Mouse (Mus musculus): Measurements from ENCODE around the gene Cebpzos. TPM values are rescaled to one million over a fixed set of nuclear protein-coding genes. Genes with fewer than 3 reads are reported as not detected.

Cebpzos gene
- polyA plus RNA-seq, 1 experiment from 2014 or later, result 146 TPM

GRCm38 (mm10) chr17:78935857-78936256, 19.6 kb downstream of the Cebpzos start:
- no peak for TF ChIP-seq CTCF (IDR thresholded peaks at IDR 0.05; ENCODE audit: low read depth)
- peak overlapping the region; percentile 79 for H3K9ac ChIP-seq (ENCODE audit: low read depth, low read length)
- no peaks in the 10 kb centered on the region for H3K9me3 ChIP-seq (replicated peaks; ENCODE audit: low read length)
- peaks cover 37% of the 10 kb centered on the region for H3K36me3 ChIP-seq (ENCODE audit: insufficient read depth, low read length)
- 77% methylated on average over 2 of the region's 2 CpGs for WGBS
- no peak overlapping the region for H3K27ac ChIP-seq
- peaks cover 11% of the 10 kb centered on the region; the same call in 1 of the 2 replicates for H3K4me1 ChIP-seq (replicated peaks; ENCODE audit: insufficient read depth, low read length)
- no peak for DNase-seq (ENCODE audit: low spot score)
- H3K4me2 ChIP-seq (ENCODE audit: low read length), result peak overlapping the region; percentile 81
- no peak for ATAC-seq (replicated peaks; ENCODE audit: low FRiP score, low read depth)
- peak overlapping the region; percentile 89 for H3K4me3 ChIP-seq (replicated peaks; ENCODE audit: low read depth, low read length)
- H3K27me3 ChIP-seq (ENCODE audit: insufficient read depth, low read length), result no peaks in the 10 kb centered on the region

GRCm38 (mm10) chr17:78936466-78937228, 20.3 kb downstream of the Cebpzos start, which contains the start of the genes Cebpz and Ndufaf7:
Gene Cebpz, minus strand, starts transcription at chr17:78937066.
Gene Ndufaf7, plus strand, starts transcription at chr17:78937136.
- Histone ChIP-seq H3K9ac (ENCODE audit: low read depth, low read length) (peak within 1 kb of the TSS; percentile 79), H3K4me3 (replicated peaks; ENCODE audit: low read depth, low read length) (peak within 1 kb of the TSS; percentile 89), H3K36me3 (ENCODE audit: insufficient read depth, low read length) (peaks cover 31% of the 10 kb centered on the region), H3K27me3 (ENCODE audit: insufficient read depth, low read length) (no peaks in the 10 kb centered on the region), H3K27ac (peak within 1 kb of the TSS; percentile 60; the same call in 1 of the 2 replicates), H3K4me2 (ENCODE audit: low read length) (peak within 1 kb of the TSS; percentile 81), H3K4me1 (replicated peaks; ENCODE audit: insufficient read depth, low read length) (peaks cover 11% of the 10 kb centered on the region; the same call in 1 of the 2 replicates), H3K9me3 (replicated peaks; ENCODE audit: low read length) (no peaks in the 10 kb centered on the region)
- peak; percentile 99 for ATAC-seq (replicated peaks; ENCODE audit: low FRiP score, low read depth)
- WGBS, result under 1% methylated on average over 45 of the region's 45 CpGs
- no peak for TF ChIP-seq CTCF (IDR thresholded peaks at IDR 0.05; ENCODE audit: low read depth)
- DNase-seq (ENCODE audit: low spot score), result peak; percentile 97

- Histone ChIP-seq H3K9ac (ENCODE audit: low read depth, low read length) (peak overlapping the region; percentile 79), H3K36me3 (ENCODE audit: insufficient read depth, low read length) (peaks cover 28% of the 10 kb centered on the region), H3K27ac (no peak overlapping the region; the same call in 1 of the 2 replicates), H3K4me3 (replicated peaks; ENCODE audit: low read depth, low read length) (peak overlapping the region; percentile 89), H3K27me3 (ENCODE audit: insufficient read depth, low read length) (no peaks in the 10 kb centered on the region), H3K4me1 (replicated peaks; ENCODE audit: insufficient read depth, low read length) (peaks cover 11% of the 10 kb centered on the region; the same call in 1 of the 2 replicates), H3K9me3 (replicated peaks; ENCODE audit: low read length) (no peaks in the 10 kb centered on the region), H3K4me2 (ENCODE audit: low read length) (peak overlapping the region; percentile 81)
- whole genome bisulfite sequencing, result 10% methylated on average over 26 of the region's 26 CpGs
- DNase-seq (ENCODE audit: low spot score), result no peak
- no peak for TF ChIP-seq CTCF (IDR thresholded peaks at IDR 0.05; ENCODE audit: low read depth)
- 0 out of 2 replicates have a peak, but pooled peaks have one; percentile 1 for ATAC-seq (replicated peaks; ENCODE audit: low FRiP score, low read depth)
These were observed 21.0 kb downstream of the Cebpzos start for GRCm38 (mm10) chr17:78937229-78937853.

- ATAC-seq (replicated peaks; ENCODE audit: low FRiP score, low read depth) (no peak), DNase-seq (ENCODE audit: low spot score) (no peak)
- Histone ChIP-seq H3K4me3 (replicated peaks; ENCODE audit: low read depth, low read length) (no peak overlapping the region), H3K4me1 (replicated peaks; ENCODE audit: insufficient read depth, low read length) (0 out of 2 replicates have a peak, but pooled peaks cover 7% of the 10 kb centered on the region), H3K36me3 (ENCODE audit: insufficient read depth, low read length) (peaks cover 17% of the 10 kb centered on the region; the same call in 1 of the 2 replicates), H3K4me2 (ENCODE audit: low read length) (no peak overlapping the region), H3K27me3 (ENCODE audit: insufficient read depth, low read length) (no peaks in the 10 kb centered on the region), H3K9me3 (replicated peaks; ENCODE audit: low read length) (no peaks in the 10 kb centered on the region), H3K27ac (no peak overlapping the region), H3K9ac (ENCODE audit: low read depth, low read length) (no peak overlapping the region)
- 91% methylated on average over 4 of the region's 4 CpGs for WGBS
- no peak for TF ChIP-seq CTCF (IDR thresholded peaks at IDR 0.05; ENCODE audit: low read depth)
These were observed 22.6 kb downstream of the Cebpzos start for GRCm38 (mm10) chr17:78938927-78939326.

GRCm38 (mm10) chr17:78942579-78942978, 26.3 kb downstream of the Cebpzos start:
- 32% methylated on average over 11 of the region's 11 CpGs for WGBS
- peaks cover 9% of the 10 kb centered on the region; the same call in 1 of the 2 replicates for H3K36me3 ChIP-seq (ENCODE audit: insufficient read depth, low read length)
- no peak overlapping the region for H3K27ac ChIP-seq
- no peaks in the 10 kb centered on the region for H3K27me3 ChIP-seq (ENCODE audit: insufficient read depth, low read length)
- H3K4me2 ChIP-seq (ENCODE audit: low read length), result no peak overlapping the region
- H3K4me3 ChIP-seq (replicated peaks; ENCODE audit: low read depth, low read length), result no peak overlapping the region
- TF ChIP-seq CTCF (IDR thresholded peaks at IDR 0.05; ENCODE audit: low read depth), result no peak
- DNase-seq (ENCODE audit: low spot score) (no peak), ATAC-seq (replicated peaks; ENCODE audit: low FRiP score, low read depth) (no peak)
- H3K9ac ChIP-seq (ENCODE audit: low read depth, low read length), result no peak overlapping the region
- no peaks in the 10 kb centered on the region for H3K9me3 ChIP-seq (replicated peaks; ENCODE audit: low read length)
- H3K4me1 ChIP-seq (replicated peaks; ENCODE audit: insufficient read depth, low read length), result 0 out of 2 replicates have a peak, but pooled peaks cover under 1% of the 10 kb centered on the region

GRCm38 (mm10) chr17:78951225-78951624, 34.9 kb downstream of the Cebpzos start:
- H3K27ac ChIP-seq, result no peak overlapping the region
- H3K4me3 ChIP-seq (replicated peaks; ENCODE audit: low read depth, low read length), result no peak overlapping the region
- no peaks in the 10 kb centered on the region for H3K4me1 ChIP-seq (replicated peaks; ENCODE audit: insufficient read depth, low read length)
- peaks cover 38% of the 10 kb centered on the region for H3K36me3 ChIP-seq (ENCODE audit: insufficient read depth, low read length)
- DNase-seq (ENCODE audit: low spot score), result no peak
- ATAC-seq (replicated peaks; ENCODE audit: low FRiP score, low read depth), result no peak
- TF ChIP-seq CTCF (IDR thresholded peaks at IDR 0.05; ENCODE audit: low read depth), result no peak
- H3K9ac ChIP-seq (ENCODE audit: low read depth, low read length), result no peak overlapping the region
- no peaks in the 10 kb centered on the region for H3K27me3 ChIP-seq (ENCODE audit: insufficient read depth, low read length)
- WGBS, result 96% methylated on average over 5 of the region's 5 CpGs
- no peak overlapping the region for H3K4me2 ChIP-seq (ENCODE audit: low read length)
- no peaks in the 10 kb centered on the region for H3K9me3 ChIP-seq (replicated peaks; ENCODE audit: low read length)

Data from kidney, postnatal 0 days (tissue).